Mouse (Mus musculus) neural tube, embryonic 13.5 days (tissue): ENCODE measurements at regions not wholly inside any gene's neighbourhood (a gene's known extent, or its start where the extent isn't known, plus 50 kb on each side); places are given as distances from the start of the nearest gene placed in this dataset.
"Not testable (repeated sequence)": the region's sequence is repeated elsewhere in the genome, so short reads cannot be mapped to it uniquely, and the experiment has no call there.

Experiments
- ATAC-seq: fragments of 200-750 bp; cut with Nextera tagmentation; 2 replicates; pipeline ENCODE4 v1.8.0; 2017; ENCODE audit warnings: low read depth, mild to moderate bottlenecking, moderate TSS enrichment, moderate library complexity
- H3K27ac ChIP-seq: fragments of 300-500 bp; sonication (generic); replicated peaks from 2 replicates; pipeline ENCODE4 v1.5.1; 2015; ENCODE audit warnings: moderate library complexity, mild to moderate bottlenecking, inconsistent platforms
- H3K27me3 ChIP-seq: fragments of 300-500 bp; sonication (generic); 2 replicates; pipeline ENCODE4 v1.6.1; 2015; ENCODE audit warnings: mild to moderate bottlenecking, inconsistent platforms
- H3K36me3 ChIP-seq: fragments of 300-500 bp; sonication (generic); 2 replicates; pipeline ENCODE4 v1.6.1; 2015; ENCODE audit warnings: mild to moderate bottlenecking, inconsistent platforms
- H3K4me1 ChIP-seq: fragments of 300-500 bp; sonication (generic); replicated peaks from 2 replicates; pipeline ENCODE4 v1.6.1; 2015; ENCODE audit warnings: inconsistent platforms
- H3K4me2 ChIP-seq: fragments of 300-500 bp; sonication (generic); 2 replicates; pipeline ENCODE4 v1.6.1; 2015; ENCODE audit warnings: inconsistent platforms, mild to moderate bottlenecking, moderate library complexity
- H3K4me3 ChIP-seq: fragments of 300-500 bp; sonication (generic); 2 replicates; pipeline ENCODE4 v1.5.1; 2015; ENCODE audit warnings: mild to moderate bottlenecking, inconsistent platforms
- H3K9ac ChIP-seq: fragments of 300-500 bp; sonication (generic); 2 replicates; pipeline ENCODE4 v1.6.1; 2015; ENCODE audit warnings: moderate library complexity, mild to moderate bottlenecking, inconsistent platforms
- H3K9me3 ChIP-seq: fragments of 300-500 bp; sonication (generic); 2 replicates; pipeline ENCODE4 v1.6.1; 2016; ENCODE audit warnings: inconsistent platforms
- WGBS: fragments of 180-500 bp; shearing (Covaris S2); methylation state at CpG from one replicate; pipeline ENCODE4 v1.1.7; 2015; 5-methylcytosine and 5-hydroxymethylcytosine counted together

DNA sequence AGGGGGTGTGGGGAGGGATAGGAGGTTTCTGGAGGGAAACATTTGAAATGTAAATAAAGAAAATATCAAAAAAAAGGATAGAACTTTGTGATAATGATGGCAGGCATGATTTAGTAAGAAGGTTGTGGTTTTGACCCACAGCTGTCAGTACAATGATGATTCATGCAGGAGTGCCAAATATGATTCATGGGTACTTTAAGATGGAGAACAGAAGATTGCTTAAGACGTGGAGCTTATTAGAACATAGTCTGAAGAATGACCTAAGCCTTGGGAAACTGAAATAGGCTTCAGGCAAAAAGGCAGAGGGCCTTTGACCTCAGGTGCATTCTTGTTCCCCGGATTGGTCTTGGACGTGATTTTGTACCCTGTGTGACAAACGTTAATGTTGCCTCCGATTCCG, 671.4 kb downstream of the Dad1 start:
- WGBS, result 89% methylated on average over 6 of the region's 6 CpGs
- H3K9me3 ChIP-seq, ATAC-seq, H3K36me3 ChIP-seq, H3K9ac ChIP-seq, H3K27ac ChIP-seq, H3K4me2 ChIP-seq, H3K4me3 ChIP-seq, H3K27me3 ChIP-seq, H3K4me1 ChIP-seq: not testable (repeated sequence)

DNA sequence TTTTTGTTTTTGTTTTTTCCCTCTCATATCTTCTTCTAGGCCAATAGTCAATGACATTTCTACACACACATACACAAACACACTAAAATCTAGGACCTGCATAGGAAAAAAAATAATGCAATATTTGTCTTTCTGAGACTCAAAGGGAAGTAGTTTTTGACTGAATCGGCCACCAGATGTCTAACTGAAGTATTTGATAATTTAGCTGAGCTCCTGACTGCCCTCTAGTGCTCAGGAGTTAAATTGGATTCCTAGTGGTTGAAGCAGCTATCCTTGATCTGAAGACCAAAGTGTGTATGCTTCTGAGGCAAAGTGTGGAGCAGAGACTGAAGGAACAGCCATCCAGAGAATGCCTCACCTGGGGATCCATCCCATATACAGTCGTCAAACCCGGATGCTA, 672.2 kb downstream of the Dad1 start:
- not testable (repeated sequence) for ATAC-seq, H3K4me3 ChIP-seq, H3K36me3 ChIP-seq, H3K4me1 ChIP-seq, H3K27me3 ChIP-seq, H3K9me3 ChIP-seq, H3K4me2 ChIP-seq, H3K27ac ChIP-seq, H3K9ac ChIP-seq
- WGBS, result 55% methylated on average over 3 of the region's 3 CpGs

DNA sequence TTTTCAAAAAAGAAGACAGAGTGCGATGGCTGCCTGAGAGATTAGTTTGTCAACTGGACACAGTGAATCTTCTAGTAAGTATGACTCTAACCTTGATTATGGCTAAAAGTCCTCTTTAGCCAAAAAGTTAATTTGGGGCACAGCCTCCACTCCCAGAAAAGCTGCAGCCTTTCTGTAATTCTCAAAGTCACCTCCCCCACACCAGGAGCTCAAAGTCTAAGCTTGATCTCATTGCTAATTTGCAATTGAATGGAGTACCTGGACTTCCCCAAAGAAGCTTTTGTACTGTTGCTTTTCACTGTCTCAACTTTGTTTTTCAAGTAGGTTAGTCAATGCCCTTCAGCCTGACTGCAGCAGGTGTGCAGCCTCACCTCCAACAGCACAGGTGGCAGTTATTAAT, 677.0 kb downstream of the Dad1 start:
- not testable (repeated sequence) for H3K9ac ChIP-seq, H3K36me3 ChIP-seq, H3K27ac ChIP-seq, H3K4me3 ChIP-seq, ATAC-seq, H3K27me3 ChIP-seq, H3K4me2 ChIP-seq, H3K4me1 ChIP-seq
- WGBS, result 97% methylated on average over 1 of the region's 1 CpGs
- peaks cover 21% of the 10 kb centered on the region for H3K9me3 ChIP-seq

DNA sequence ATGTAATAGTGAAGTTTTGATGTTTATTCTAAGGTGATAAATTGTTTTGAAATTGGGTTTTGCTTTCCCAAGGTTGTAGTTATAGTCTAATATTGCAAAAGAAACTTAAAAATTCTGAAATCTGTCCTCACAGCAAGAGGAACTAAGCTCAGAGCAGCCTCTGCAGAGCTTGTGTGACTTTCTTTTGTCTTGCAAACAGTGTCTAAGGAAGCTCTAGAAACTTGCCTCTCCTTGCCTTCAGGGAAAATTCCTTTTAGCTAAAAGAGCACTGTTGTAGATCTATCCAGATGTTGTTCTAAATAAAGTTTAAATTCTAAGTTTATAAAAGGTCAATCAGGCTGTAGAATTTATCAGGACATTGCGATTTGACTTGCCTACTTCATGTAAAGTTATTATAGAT, 681.2 kb downstream of the Dad1 start:
- H3K9me3 ChIP-seq, result peaks cover 21% of the 10 kb centered on the region
- ATAC-seq, H3K4me3 ChIP-seq, H3K9ac ChIP-seq, H3K4me2 ChIP-seq, H3K36me3 ChIP-seq, H3K27me3 ChIP-seq, H3K27ac ChIP-seq, H3K4me1 ChIP-seq: not testable (repeated sequence)
- 84% methylated on average over 1 of the region's 1 CpGs for WGBS

DNA sequence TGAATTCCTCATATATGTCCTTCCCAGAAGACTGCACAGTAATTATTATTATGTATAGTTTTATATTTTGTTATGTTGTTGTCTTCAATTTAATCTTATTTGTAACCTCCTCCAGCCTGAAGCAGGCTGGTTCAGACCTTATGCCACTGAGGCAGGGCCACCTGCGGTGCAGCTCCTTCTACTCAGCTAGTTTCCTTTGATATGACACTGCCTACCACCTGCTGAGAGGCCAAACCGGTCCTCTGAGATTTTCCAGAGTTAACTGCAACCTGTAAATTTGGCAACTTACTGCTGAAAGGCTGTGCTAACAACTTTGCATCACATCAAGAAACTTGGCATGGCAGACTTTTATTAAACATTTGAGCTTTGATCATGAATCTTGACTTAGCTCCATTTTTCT, 691.3 kb downstream of the Dad1 start:
- Histone ChIP-seq H3K4me3 (no peak overlapping the region), H3K9ac (no peak overlapping the region), H3K36me3 (no peaks in the 10 kb centered on the region), H3K4me1 (no peaks in the 10 kb centered on the region), H3K4me2 (no peak overlapping the region), H3K27me3 (no peaks in the 10 kb centered on the region), H3K9me3 (no peaks in the 10 kb centered on the region), H3K27ac (no peak overlapping the region)
- WGBS, result 45% methylated on average over 2 of the region's 2 CpGs
- no peak for ATAC-seq

DNA sequence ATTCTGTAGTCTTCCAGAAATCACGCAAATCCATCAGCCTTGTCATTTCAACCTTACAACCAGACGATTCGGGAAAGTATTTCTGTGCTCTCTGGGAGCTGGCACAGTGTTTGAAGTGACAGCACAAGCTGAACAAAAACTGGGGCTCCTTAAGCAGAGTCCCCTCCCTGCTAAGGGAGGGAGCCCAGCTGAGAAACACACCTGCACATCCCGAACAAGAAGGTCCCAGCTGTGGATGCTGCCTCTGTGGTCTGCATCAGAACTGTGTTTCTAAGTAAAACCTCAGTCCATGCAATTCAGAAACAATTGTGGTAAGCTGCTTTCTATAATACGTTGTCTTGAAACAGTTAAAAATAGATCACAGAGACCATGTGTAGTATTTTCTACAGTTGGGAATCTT, 693.8 kb downstream of the Dad1 start:
- not testable (repeated sequence) for H3K4me2 ChIP-seq, H3K27me3 ChIP-seq, H3K9me3 ChIP-seq, H3K36me3 ChIP-seq, H3K4me3 ChIP-seq, H3K9ac ChIP-seq, H3K4me1 ChIP-seq, ATAC-seq, H3K27ac ChIP-seq
- WGBS, result 80% methylated on average over 5 of the region's 5 CpGs

DNA sequence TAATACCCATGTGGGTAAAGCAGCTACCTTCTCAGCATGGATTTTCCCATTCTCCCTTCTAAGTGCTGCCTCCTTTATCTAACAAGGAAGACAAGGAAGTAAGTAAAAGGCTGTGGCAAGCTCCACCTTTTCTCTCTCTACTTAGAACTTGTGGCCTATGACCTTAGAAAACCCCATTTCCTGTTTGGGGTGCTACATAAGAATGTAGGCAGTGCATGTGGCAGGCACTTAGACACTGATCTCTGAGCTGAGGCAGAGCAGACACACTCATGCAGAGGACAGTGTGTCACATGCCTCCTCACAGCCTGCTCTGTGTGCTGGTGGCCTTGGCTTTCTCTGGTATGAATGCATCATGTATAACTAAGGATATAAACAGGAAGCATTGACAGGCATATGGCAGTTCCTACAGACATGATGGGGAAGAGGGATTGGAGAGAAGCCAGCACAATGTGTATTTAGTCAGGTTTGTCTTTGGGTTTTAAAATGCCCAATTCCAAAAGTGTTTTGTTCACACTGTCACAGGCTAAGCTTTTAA, 694.5 kb downstream of the Dad1 start:
- not testable (repeated sequence) for ATAC-seq

DNA sequence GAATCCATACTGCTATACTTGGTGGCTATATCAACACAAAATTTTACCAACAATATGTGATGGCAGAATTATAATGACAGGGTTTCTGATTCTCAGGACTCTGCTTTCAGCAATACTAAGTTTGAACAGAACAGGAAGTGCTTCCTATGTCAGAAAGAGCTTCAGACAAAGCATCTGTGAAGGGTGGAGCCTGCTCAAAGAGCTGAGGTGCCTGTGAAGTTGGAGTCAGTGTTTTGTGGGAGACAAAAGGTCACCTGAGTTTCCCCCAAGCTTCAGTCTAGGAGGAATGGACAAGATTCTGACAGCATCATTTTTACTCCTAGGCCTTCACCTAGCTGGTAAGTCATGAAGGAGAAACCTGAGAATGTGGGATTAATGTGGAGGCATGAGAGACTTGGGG, 700.1 kb downstream of the Dad1 start:
- H3K9me3 ChIP-seq, result no peaks in the 10 kb centered on the region
- H3K9ac ChIP-seq, result no peak overlapping the region
- H3K27ac ChIP-seq, result no peak overlapping the region
- H3K4me1 ChIP-seq, result no peaks in the 10 kb centered on the region
- H3K27me3 ChIP-seq, result no peaks in the 10 kb centered on the region
- no peak overlapping the region for H3K4me3 ChIP-seq
- ATAC-seq, result no peak
- no peaks in the 10 kb centered on the region for H3K36me3 ChIP-seq
- no peak overlapping the region for H3K4me2 ChIP-seq

More for the DNA sequence above, 694.5 kb downstream of the Dad1 start:
- not testable (repeated sequence) for H3K4me2 ChIP-seq, H3K27me3 ChIP-seq, H3K4me3 ChIP-seq, H3K4me1 ChIP-seq, H3K36me3 ChIP-seq, H3K9me3 ChIP-seq, H3K27ac ChIP-seq, H3K9ac ChIP-seq

DNA sequence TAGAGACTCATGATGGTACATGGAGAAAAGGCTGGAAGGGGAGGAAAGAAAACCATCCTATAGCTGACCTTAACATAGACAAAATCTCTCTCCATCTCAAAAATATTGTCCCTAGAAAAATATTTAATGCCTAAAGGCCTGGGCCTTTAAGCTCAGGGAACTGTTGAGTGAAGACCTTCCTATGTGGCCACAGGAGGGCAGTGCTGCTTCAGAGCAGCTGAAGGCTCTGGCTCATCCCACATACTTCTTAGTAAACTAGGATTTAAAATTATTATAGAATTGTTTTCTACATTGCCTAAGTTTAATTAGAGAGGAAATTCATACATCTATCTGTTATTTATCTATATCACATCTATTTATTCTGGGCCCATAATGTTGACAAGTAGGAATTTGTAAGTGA, 706.5 kb downstream of the Dad1 start:
- H3K9ac ChIP-seq, H3K27me3 ChIP-seq, H3K4me2 ChIP-seq, H3K9me3 ChIP-seq, ATAC-seq, H3K36me3 ChIP-seq, H3K4me3 ChIP-seq, H3K4me1 ChIP-seq, H3K27ac ChIP-seq: not testable (repeated sequence)

DNA sequence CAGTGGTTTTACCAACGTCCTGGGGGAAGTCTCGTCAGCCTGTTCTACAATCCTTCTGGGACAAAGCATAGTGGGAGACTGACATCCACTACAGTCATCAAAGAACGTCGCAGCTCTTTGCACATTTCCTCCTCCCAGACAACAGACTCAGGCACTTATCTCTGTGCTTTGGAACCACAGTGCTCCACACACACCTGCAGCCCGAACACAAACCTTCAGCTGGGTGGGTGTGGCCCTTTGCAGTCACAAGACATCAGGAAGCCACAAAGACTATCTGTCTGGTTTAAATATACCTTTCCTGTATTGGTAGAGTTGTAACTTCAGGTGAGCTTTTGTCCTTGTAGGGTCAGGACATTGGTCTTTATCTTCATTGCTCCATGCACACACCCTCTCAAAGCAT, 708.6 kb downstream of the Dad1 start:
- H3K9ac ChIP-seq, result no peak overlapping the region
- H3K4me3 ChIP-seq, result no peak overlapping the region
- H3K4me1 ChIP-seq, result no peaks in the 10 kb centered on the region
- WGBS, result 82% methylated on average over 5 of the region's 5 CpGs
- no peak overlapping the region for H3K4me2 ChIP-seq
- no peak overlapping the region for H3K27ac ChIP-seq
- H3K36me3 ChIP-seq, result no peaks in the 10 kb centered on the region
- ATAC-seq, result no peak
- H3K27me3 ChIP-seq, result no peaks in the 10 kb centered on the region
- no peaks in the 10 kb centered on the region for H3K9me3 ChIP-seq

DNA sequence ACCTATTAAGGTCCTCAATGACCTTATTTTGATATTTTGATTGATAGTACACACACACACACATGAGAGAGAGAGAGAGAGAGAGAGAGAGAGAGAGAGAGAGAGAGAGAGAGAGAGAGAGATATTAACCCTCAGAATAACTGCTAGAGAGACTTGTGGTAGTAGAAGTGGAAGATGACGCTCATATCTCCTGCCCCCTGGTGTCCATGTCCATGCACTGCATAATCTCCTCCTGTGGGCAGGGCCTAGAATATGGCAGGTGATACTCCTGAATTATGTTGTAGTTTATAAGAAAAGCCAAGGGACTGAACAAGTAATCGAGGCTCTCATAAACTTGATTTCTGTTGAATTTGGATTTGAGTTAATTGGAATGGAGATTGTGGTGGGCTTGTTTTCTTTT, 712.3 kb downstream of the Dad1 start:
- H3K4me2 ChIP-seq, H3K9ac ChIP-seq, ATAC-seq, H3K36me3 ChIP-seq, H3K27ac ChIP-seq, H3K27me3 ChIP-seq, H3K4me3 ChIP-seq, H3K9me3 ChIP-seq, H3K4me1 ChIP-seq: not testable (repeated sequence)
- 61% methylated on average over 2 of the region's 2 CpGs for WGBS

DNA sequence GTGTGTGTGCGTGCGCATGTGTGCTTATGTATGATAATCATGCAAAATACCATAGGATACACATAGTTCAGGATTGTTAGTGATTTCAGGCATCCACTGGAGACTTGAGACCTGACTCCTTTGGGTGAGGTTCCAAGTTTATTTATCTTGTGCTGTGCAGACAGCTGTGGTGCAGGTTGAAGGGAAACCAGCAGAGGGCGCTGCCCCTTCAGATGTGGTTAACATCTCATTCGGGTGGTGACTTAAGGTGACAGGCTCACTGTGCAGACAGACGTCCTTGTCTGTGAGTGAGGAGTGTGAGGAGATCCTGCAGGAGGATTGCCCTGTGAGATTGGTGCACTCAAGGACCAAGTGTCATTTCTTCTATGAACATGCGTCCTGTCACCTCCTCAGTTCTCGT, 716.0 kb downstream of the Dad1 start:
- WGBS, result 67% methylated on average over 7 of the region's 7 CpGs
- H3K27me3 ChIP-seq, H3K9ac ChIP-seq, ATAC-seq, H3K9me3 ChIP-seq, H3K4me3 ChIP-seq, H3K4me2 ChIP-seq, H3K36me3 ChIP-seq, H3K27ac ChIP-seq, H3K4me1 ChIP-seq: not testable (repeated sequence)

DNA sequence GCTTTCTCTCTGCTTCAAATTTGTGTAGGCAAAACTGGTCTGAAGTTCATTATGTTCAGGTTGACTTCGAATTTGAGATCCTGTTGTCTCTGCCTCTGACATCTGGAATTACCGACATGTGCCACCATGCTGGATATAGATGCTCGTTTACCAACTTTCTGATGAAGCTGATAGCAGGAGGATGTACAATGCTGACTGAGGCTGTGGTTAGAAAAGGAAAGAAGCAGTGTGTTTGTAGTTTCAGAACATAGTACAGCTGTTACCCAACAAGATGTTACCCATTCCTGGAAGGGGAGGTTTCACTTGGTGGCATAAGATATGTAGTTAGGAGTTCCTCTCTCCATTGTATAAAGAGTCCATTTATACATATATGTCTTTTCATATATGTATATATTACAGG, 730.5 kb downstream of the Dad1 start:
- not testable (repeated sequence) for H3K4me3 ChIP-seq, H3K27ac ChIP-seq, ATAC-seq, H3K9me3 ChIP-seq, H3K9ac ChIP-seq, H3K27me3 ChIP-seq, H3K4me1 ChIP-seq, H3K4me2 ChIP-seq, H3K36me3 ChIP-seq
- no CpG with 5 or more reads among the region's 3 CpGs for WGBS

DNA sequence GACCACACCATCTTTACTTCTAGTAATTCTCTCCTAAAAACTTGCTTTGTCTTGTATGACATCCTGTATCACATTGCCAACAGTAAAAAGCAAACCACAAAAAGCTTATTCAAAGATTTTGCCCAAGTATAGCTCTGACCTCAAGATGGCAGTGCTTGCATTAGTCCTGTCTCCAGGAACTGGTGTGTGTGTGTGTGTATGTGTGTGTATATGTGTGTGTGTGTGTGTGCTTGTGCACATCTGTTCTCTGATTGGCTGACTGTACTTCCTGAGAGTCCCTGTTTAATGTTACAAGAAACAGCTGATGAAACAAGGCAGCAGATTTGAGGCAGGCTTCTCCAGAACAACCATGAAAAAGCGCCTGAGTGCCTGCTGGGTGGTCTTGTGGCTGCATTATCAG, 735.0 kb downstream of the Dad1 start:
- H3K4me2 ChIP-seq, H3K4me1 ChIP-seq, H3K36me3 ChIP-seq, H3K27me3 ChIP-seq, H3K9ac ChIP-seq, H3K4me3 ChIP-seq, ATAC-seq, H3K9me3 ChIP-seq, H3K27ac ChIP-seq: not testable (repeated sequence)
- no CpG with 5 or more reads among the region's 1 CpGs for WGBS
